Mouse (Mus musculus) bone marrow macrophage, adult 2 months (primary cell): ENCODE data around the gene Wscd1. TPM values are rescaled to one million over a fixed set of nuclear protein-coding genes. Genes with fewer than 3 reads are reported as not detected.

Experiments
- H3K27ac ChIP-seq: 2 replicates; pipeline ENCODE4 v1.5.1; 2012; ENCODE audit warnings: low read depth, low read length; ENCODE audit not compliant: insufficient read depth
- H3K4me1 ChIP-seq: 2 replicates; pipeline ENCODE4 v1.6.1; 2012; ENCODE audit warnings: low read length; ENCODE audit not compliant: control insufficient read depth, insufficient read depth
- H3K4me3 ChIP-seq: 2 replicates; pipeline ENCODE4 v1.5.1; 2012; ENCODE audit warnings: mild to moderate bottlenecking, low read length, moderate library complexity; ENCODE audit not compliant: insufficient read depth
- CTCF ChIP-seq: IDR thresholded peaks from 2 replicates; pipeline ENCODE4 v1.5.1; 2012; ENCODE audit warnings: low read depth, mild to moderate bottlenecking, low read length, moderate library complexity
- POLR2A ChIP-seq: IDR thresholded peaks from 2 replicates; pipeline ENCODE4 v1.6.1; 2012; ENCODE audit warnings: mild to moderate bottlenecking, low read depth, low read length, borderline replicate concordance
- polyA plus RNA-seq: library from polyadenylated mRNA; stranded (reverse); fragments of >200 nt; gene quantifications from 2 replicates; pipeline ENCODE4 v1.2.4, GENCODE M21; 2012; ENCODE audit not compliant: missing spikeins, insufficient read depth, insufficient read length

Wscd1 gene
- polyA plus RNA-seq, 1 experiment = not detected

DNA sequence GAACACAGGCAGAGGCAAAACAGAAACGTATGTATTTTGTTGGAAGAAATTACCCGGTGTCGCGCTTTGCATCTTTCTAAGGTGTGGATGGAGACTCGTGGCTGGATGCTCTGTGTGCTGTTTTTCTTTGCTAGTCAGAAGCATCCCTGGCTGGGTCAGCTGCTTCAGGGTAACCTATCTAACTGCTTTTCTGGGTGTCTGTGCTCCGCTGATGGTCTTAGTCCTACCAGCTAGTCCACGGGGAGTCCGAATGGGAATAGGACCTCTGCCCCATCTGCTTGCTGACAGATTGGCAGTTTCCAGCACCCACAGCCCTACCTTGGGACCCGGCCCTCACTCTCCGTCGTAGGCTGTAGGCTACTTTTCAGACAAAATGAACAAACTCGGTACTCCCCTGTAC lies 2.0 kb downstream of the Wscd1 start:
- H3K4me1 ChIP-seq = no peaks in the 10 kb centered on the region
- no peak overlapping the region for H3K4me3 ChIP-seq
- TF ChIP-seq CTCF (no peak), POLR2A (no peak)
- no peak overlapping the region for H3K27ac ChIP-seq

DNA sequence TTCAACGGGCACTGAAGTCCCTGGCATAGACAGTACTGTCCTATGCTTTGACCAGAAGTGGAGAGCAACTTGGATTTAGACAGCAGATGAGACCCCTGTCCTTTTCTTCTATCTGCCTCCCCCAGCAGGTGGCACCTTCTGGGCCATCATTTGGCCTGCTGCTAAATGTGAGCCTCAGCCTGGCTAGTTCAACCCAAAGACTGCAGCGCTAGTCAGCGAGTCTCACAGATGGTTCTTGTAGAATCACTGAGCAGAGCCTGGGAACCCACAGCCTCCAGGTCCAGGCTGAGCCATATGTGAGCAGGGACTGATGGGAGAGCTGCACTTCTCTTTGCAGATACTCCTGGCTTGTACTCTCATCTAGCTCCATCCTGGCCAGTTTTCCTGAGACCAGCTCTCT lies 2.9 kb downstream of the Wscd1 start:
- TF ChIP-seq CTCF (no peak), POLR2A (no peak)
- Histone ChIP-seq H3K4me3 (no peak overlapping the region), H3K27ac (no peak overlapping the region), H3K4me1 (no peaks in the 10 kb centered on the region)

DNA sequence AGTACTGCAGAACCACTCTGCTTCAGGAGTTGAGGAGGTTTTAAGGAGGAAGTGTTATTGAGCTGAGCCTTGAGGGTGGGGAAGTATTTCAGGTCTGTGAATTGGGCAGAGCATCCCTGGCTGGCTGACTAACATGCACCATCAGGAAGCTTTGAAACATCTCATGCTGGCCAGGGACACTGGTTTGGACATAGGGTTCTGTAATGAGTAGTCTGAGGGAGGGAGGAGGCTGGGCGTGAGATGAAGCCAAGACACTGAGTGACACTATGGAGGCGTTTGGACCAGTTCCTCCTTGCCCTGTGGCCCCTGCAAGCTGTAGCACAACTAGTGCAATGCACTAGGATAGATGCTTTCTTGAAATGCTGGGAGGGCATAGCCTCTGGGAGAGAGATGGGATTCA lies 5.4 kb downstream of the Wscd1 start:
- TF ChIP-seq POLR2A (no peak), CTCF (no peak)
- no peak overlapping the region for H3K27ac ChIP-seq
- no peaks in the 10 kb centered on the region for H3K4me1 ChIP-seq
- H3K4me3 ChIP-seq = no peak overlapping the region

DNA sequence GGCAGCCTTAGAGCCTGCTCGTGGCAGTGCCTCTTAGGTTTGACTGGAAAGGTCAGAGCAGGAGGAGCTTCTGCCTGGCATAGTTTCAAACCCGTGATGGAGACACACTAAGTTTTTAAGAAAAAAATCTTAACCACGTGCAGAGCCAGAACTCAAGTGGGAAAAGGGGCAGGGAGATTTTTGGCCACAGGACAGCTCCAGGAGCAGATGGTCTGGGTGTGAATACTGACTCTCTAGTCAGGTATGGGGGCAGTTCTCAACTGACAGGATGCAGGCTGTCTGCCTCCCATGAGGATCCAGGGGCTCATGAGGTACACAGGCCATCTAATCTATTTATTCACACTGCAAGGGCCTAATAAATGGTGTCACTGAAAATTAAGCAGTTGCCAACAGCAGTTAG lies 6.6 kb downstream of the Wscd1 start:
- H3K4me3 ChIP-seq = no peak overlapping the region
- no peak overlapping the region for H3K27ac ChIP-seq
- H3K4me1 ChIP-seq = no peaks in the 10 kb centered on the region
- TF ChIP-seq POLR2A = no peak
- no peak for TF ChIP-seq CTCF

DNA sequence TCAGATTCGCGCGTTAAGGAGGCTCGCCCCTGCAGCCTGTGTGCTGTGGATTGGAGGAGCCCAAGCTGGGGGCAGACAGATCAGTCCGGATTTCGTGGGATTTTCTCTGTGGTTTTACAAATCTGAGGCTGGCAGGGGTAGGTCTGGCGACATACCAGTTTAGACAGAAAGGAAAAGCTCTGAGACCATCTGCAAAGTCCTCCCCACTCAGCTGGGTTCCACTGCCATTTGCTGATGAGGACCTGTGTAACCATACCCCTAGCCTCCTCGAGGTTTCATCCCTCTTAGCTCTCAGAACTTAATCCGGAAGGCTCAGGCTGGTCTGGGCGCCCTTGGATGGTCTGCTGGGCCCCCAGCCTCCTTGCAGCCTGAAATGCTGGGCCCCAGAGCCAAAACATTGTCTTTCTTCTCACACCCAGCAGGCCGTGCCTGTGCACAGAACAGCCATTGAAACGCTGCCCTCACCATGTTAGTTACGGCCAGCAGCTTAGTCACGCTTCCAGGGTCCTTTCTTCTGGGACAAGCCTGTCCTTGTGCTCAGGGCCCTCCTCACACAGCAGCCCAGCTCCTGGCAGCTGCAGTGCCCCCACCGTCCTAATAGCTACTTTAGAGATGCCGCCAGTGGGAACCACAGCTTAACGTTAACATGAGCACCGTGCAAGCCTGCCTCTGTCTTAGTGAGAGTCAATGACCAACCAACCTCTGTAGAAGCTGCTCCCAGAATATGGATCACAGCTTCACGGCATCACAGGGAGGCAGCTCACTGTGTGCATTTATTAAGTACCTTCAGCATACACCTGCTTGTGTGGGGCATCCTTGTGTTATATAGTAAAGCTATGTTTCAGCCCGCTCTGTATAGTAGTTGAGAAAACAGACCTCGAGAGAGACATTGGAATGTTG lies 8.7 kb downstream of the Wscd1 start:
- Histone ChIP-seq H3K4me3 (no peak overlapping the region), H3K27ac (no peak overlapping the region), H3K4me1 (no peaks in the 10 kb centered on the region)
- TF ChIP-seq CTCF (no peak), POLR2A (no peak)

DNA sequence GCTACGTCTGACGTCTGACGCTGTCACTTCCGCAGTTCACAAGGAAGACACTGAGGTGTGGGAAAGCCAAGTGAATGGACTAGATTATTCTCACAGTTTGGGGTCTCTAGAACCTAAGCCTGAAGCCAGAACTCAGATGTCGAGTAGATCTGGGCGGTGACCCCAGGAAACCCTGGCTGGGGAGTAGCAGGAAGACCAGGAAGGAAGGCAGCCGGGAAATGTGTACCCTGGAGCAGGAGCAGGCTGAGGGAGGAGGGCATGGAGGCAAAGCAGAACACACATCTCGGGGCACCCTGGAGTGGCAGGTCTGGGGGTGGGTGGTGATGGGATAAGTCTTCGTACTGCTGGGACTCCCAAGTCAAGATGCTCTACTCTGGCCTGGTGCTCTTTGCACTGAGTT lies 11.3 kb downstream of the Wscd1 start:
- Histone ChIP-seq H3K4me1 (no peaks in the 10 kb centered on the region), H3K4me3 (no peak overlapping the region), H3K27ac (no peak overlapping the region)
- TF ChIP-seq POLR2A (no peak), CTCF (no peak)

DNA sequence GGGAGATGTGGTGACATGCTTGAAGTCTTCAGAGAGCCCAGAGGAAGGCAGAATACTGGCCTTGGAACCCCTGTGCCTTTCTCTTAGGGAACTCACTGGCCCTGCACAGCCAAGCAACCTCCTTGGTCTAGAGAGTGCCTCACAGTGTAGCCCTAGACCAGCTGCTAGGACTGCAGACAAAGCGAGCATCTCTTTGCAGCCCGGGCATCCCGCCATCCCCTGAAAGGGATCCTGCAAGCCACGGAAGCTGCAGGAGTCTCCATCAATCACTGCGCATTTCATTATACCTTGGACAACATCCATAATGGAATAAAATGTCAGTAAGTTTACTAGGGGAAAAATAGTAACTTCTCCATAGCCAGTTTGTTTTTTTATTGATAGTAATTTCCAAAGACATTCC lies 13.4 kb downstream of the Wscd1 start:
- Histone ChIP-seq H3K4me1 (no peaks in the 10 kb centered on the region), H3K4me3 (no peak overlapping the region), H3K27ac (no peak overlapping the region)
- TF ChIP-seq CTCF = no peak

DNA sequence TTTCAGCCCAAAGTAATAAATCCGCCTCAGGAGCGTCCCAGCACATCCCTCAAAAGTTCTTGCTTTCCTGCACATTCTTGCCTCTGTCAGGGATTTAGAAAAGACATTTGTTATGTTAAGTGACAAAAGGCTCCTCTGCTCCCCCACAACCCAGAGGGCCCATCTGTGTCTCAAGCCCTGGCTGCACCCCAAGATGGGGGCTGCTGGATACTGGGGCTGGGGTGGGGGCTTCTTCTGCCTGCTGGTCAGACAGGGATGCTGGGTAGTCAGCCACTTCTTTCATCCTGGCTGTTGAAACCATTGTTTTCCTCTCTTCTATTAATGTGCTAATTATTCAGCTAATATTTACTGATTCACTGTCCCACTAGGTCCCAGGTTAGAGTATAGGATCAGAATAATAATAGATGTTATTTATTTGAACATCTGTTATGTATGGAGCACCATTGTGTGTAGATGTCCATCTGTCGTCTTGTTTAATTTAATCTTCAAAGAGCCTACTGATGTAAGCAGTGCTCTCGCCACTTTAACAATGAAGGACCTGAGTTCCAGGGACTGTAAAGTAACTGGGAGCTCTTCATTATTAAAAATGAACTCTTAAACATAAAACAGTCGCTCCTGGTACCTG lies 14.0 kb downstream of the Wscd1 start:
- no peaks in the 10 kb centered on the region for H3K4me1 ChIP-seq
- H3K27ac ChIP-seq = no peak overlapping the region
- TF ChIP-seq CTCF (no peak), POLR2A (no peak)
- no peak overlapping the region for H3K4me3 ChIP-seq

DNA sequence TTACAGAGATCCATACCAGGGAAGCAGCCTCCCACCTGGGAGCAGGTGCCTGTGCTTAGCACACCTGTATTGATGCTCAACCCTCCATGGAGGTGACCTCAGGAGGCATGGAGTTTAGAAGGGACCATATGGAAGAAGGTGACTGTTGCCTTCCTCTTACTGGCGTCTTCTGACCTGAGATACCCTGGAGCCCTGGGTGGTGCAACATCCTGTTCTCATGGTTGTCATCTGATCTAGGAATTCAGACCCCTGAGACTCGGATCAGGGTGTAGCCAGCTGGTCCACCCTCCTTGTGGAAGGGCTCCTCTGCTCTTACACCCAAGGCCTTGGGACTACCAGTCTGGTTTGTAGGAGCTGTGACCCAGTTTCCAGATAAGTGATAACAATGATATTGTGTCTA lies 15.0 kb downstream of the Wscd1 start:
- Histone ChIP-seq H3K4me3 (no peak overlapping the region), H3K4me1 (no peaks in the 10 kb centered on the region), H3K27ac (no peak overlapping the region)
- TF ChIP-seq CTCF = no peak
- TF ChIP-seq POLR2A = no peak

DNA sequence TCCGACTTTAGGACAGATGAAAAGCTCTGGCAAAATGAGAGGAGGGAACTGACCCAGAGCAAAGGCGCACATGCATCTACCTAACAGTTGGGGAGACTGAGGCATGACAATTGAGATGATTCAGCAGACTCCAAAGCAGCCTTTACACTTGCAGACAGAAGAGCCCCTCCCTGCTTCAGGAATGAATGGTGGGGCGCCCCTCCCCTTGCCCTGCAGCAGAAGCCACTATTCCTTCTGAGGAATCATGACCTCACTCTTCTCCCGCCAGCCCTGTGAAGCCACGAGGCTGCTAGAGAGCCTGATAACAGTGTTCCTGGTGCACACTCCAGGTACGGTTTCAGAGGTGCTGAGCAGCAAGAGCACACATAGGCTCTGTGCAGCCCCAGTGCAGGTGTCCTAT lies 15.6 kb downstream of the Wscd1 start:
- Histone ChIP-seq H3K4me1 (no peaks in the 10 kb centered on the region), H3K4me3 (no peak overlapping the region), H3K27ac (no peak overlapping the region)
- TF ChIP-seq POLR2A (no peak), CTCF (no peak)

DNA sequence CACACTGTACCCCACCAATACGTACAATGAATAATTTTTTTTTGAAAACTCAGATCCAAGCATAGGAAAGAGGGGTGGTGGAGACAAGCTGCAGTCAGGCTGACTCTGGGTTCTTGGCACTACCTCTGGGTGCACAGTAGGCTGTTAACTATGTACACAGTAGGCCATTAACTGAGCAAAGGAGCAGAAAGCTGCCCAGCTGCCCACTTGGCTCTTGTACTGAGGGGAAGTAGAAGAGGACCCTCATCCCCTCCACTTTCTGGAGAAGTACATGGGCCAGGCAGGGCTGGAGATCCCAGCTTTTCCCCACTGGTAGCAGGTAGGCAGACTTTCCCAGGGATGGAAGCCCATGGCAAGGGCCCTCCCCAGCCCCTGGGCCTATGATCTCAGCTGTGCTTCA lies 16.7 kb downstream of the Wscd1 start:
- H3K4me1 ChIP-seq = no peaks in the 10 kb centered on the region
- TF ChIP-seq POLR2A = no peak
- no peak for TF ChIP-seq CTCF
- no peak overlapping the region for H3K4me3 ChIP-seq
- H3K27ac ChIP-seq = no peak overlapping the region
